Mouse (Mus musculus): Measurements from ENCODE around the gene Inip. TPM values are rescaled to one million over a fixed set of nuclear protein-coding genes. Genes with fewer than 3 reads are reported as not detected.
A peak's percentile ranks its signal among the peaks of the same experiment; 100 is the strongest.
"Not testable (repeated sequence)": the region's sequence is repeated elsewhere in the genome, so short reads cannot be mapped to it uniquely, and the experiment has no call there.

Inip gene
- polyA plus RNA-seq, 1 experiment from 2014 or later, result 56.5 TPM

DNA sequence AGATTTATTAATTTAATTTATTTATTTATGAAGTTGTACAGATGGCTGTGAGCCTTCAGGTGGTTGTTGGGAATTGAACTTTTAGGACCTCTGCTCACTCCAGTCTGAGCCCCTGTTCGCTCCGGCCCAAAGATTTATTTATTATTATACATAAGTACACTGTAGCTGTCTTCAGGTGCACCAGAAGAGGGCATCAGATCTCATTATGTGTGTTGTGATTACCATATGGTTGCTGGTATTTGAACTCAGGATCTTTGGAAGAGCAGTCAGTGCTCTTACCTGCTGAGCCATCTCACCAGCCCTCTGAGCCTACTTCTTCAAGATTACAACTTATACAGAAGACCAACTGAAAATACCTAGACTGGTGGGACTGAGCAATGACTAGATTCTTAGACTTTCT lies 7.8 kb downstream of the Inip start:
- not testable (repeated sequence) for H3K4me1 ChIP-seq; H3K4me3 ChIP-seq; H3K27ac ChIP-seq; H3K9ac ChIP-seq; H3K4me2 ChIP-seq; H3K36me3 ChIP-seq; H3K27me3 ChIP-seq; ATAC-seq (ENCODE audit: borderline replicate concordance, extremely low read depth, low FRiP score, low TSS enrichment); H3K9me3 ChIP-seq
- WGBS, result 74% methylated on average over 2 of the region's 2 CpGs

- Histone ChIP-seq H3K4me2 (no peak overlapping the region), H3K27me3 (no peaks in the 10 kb centered on the region), H3K4me3 (no peak overlapping the region), H3K36me3 (no peaks in the 10 kb centered on the region), H3K9me3 (no peaks in the 10 kb centered on the region), H3K4me1 (no peaks in the 10 kb centered on the region), H3K9ac (no peak overlapping the region), H3K27ac (no peak overlapping the region)
- ATAC-seq (ENCODE audit: borderline replicate concordance, extremely low read depth, low FRiP score, low TSS enrichment), result no peak
Observed at GRCm38 (mm10) chr4:59789015-59789414, 12.4 kb downstream of the Inip start.

DNA sequence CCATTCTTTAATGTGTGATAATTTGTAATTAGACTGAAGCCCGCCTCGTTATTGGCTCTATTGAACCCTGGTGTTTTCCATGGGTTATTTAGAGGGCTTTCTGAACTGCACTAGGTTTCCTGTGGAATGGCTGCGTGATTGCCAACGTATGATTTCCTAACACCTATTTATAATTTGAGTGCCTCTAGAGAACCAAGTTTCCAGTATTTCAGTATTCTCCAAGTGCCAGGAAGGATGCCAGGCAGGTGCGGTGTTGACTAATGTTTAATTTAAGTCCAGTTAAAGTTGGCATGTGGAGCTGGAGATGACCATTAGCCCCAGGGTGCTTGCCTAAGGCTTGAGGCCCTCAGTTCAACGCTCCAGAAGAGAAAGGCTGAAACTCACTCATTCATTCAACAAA lies 14.3 kb downstream of the Inip start:
- Histone ChIP-seq H3K27me3 (no peaks in the 10 kb centered on the region), H3K9ac (no peak overlapping the region), H3K9me3 (no peaks in the 10 kb centered on the region), H3K4me2 (no peak overlapping the region), H3K27ac (no peak overlapping the region), H3K36me3 (no peaks in the 10 kb centered on the region), H3K4me3 (no peak overlapping the region), H3K4me1 (peaks cover 5% of the 10 kb centered on the region; the same call in 1 of the 2 replicates)
- ATAC-seq (ENCODE audit: borderline replicate concordance, extremely low read depth, low FRiP score, low TSS enrichment), result no peak
- WGBS, result 52% methylated on average over 6 of the region's 6 CpGs

GRCm38 (mm10) chr4:59786661-59787060 lies 14.7 kb downstream of the Inip start:
- no peaks in the 10 kb centered on the region for H3K36me3 ChIP-seq

DNA sequence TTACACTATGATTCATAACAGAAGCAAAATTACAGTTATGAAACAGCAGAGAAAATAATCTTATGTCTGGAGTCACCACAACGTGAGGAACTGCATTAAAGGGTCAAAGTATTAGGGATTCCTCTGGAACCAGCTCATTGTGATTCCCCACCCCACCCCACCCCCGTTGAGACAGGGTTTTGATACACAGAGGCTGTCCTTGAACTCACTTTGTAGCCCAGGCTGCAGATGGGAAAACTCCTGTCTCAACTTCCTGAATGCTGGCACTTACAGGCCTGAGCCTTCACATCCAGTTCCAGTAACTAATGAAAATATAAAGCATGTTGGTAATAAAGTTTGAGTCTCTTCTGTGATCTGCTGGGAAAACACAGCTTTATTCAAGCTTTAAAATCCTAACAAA lies 16.0 kb downstream of the Inip start:
- ATAC-seq (ENCODE audit: borderline replicate concordance, extremely low read depth, low FRiP score, low TSS enrichment), result no peak
- no peak overlapping the region for H3K9ac ChIP-seq
- H3K27me3 ChIP-seq, result no peaks in the 10 kb centered on the region
- no peak overlapping the region for H3K4me2 ChIP-seq
- no peaks in the 10 kb centered on the region for H3K36me3 ChIP-seq
- H3K4me3 ChIP-seq, result no peak overlapping the region
- no peak overlapping the region for H3K27ac ChIP-seq
- no peaks in the 10 kb centered on the region for H3K9me3 ChIP-seq
- WGBS, result 17% methylated on average over 2 of the region's 2 CpGs
- peaks cover 11% of the 10 kb centered on the region for H3K4me1 ChIP-seq

More at GRCm38 (mm10) chr4:59786661-59787060, 14.7 kb downstream of the Inip start:
- no peaks in the 10 kb centered on the region for H3K9me3 ChIP-seq
- H3K27ac ChIP-seq, result no peak overlapping the region
- no peaks in the 10 kb centered on the region for H3K27me3 ChIP-seq
- H3K4me3 ChIP-seq, result no peak overlapping the region
- peaks cover 8% of the 10 kb centered on the region for H3K4me1 ChIP-seq
- no peak for ATAC-seq (ENCODE audit: borderline replicate concordance, extremely low read depth, low FRiP score, low TSS enrichment)
- H3K4me2 ChIP-seq, result no peak overlapping the region
- no peak overlapping the region for H3K9ac ChIP-seq
- WGBS, result 2% methylated on average over 7 of the region's 7 CpGs

GRCm38 (mm10) chr4:59783685-59784279 lies 17.6 kb downstream of the Inip start:
- 1% methylated on average over 36 of the region's 36 CpGs for WGBS
- Histone ChIP-seq H3K4me2 (peak overlapping the region; percentile 86), H3K4me1 (peaks cover 15% of the 10 kb centered on the region), H3K27ac (peak overlapping the region; percentile 44), H3K36me3 (no peaks in the 10 kb centered on the region), H3K4me3 (peak overlapping the region; percentile 72), H3K27me3 (no peaks in the 10 kb centered on the region), H3K9me3 (no peaks in the 10 kb centered on the region), H3K9ac (peak overlapping the region; percentile 67)
- peak; percentile 95 for ATAC-seq (ENCODE audit: borderline replicate concordance, extremely low read depth, low FRiP score, low TSS enrichment)

GRCm38 (mm10) chr4:59782853-59783684 lies 18.3 kb downstream of the Inip start:
- peak overlapping the region; percentile 72 for H3K4me3 ChIP-seq
- H3K4me1 ChIP-seq, result peaks cover 15% of the 10 kb centered on the region
- H3K4me2 ChIP-seq, result peak overlapping the region; percentile 86
- H3K36me3 ChIP-seq, result 0 out of 2 replicates have a peak, but pooled peaks cover 3% of the 10 kb centered on the region
- under 1% methylated on average over 47 of the region's 47 CpGs for WGBS
- ATAC-seq (ENCODE audit: borderline replicate concordance, extremely low read depth, low FRiP score, low TSS enrichment), result peak; percentile 65
- H3K9me3 ChIP-seq, result no peaks in the 10 kb centered on the region
- H3K27me3 ChIP-seq, result no peaks in the 10 kb centered on the region
- H3K9ac ChIP-seq, result peak overlapping the region; percentile 67
- 0 out of 2 replicates have a peak overlapping the region, but pooled peaks have one; percentile 16 for H3K27ac ChIP-seq

DNA sequence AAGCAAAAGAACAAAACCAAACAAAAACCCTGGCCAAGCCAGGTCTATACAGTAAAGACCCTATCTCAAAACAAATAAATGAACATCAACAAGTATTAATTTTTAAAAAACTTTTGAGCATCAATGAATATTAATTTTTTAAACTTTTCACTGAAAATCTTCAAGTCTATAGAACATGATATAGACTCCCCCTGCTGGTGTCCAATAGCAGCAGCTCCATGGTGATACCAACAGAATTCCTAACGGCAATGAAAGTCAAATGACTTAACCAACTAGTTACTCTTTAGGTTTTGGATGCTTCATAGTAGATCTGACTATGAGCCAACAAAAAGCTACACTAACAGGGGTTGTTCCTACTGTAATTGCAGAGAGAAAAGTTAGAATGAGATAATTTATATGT lies 20.8 kb downstream of the Inip start:
- H3K4me1 ChIP-seq, result peaks cover 15% of the 10 kb centered on the region
- 0 out of 2 replicates have a peak, but pooled peaks cover 9% of the 10 kb centered on the region for H3K36me3 ChIP-seq
- H3K9me3 ChIP-seq, result no peaks in the 10 kb centered on the region
- no peaks in the 10 kb centered on the region for H3K27me3 ChIP-seq
- no peak overlapping the region for H3K27ac ChIP-seq
- no peak overlapping the region for H3K4me3 ChIP-seq
- no peak overlapping the region for H3K9ac ChIP-seq
- H3K4me2 ChIP-seq, result no peak overlapping the region
- ATAC-seq (ENCODE audit: borderline replicate concordance, extremely low read depth, low FRiP score, low TSS enrichment), result no peak
- whole genome bisulfite sequencing, result 8% methylated on average over 1 of the region's 1 CpGs

DNA sequence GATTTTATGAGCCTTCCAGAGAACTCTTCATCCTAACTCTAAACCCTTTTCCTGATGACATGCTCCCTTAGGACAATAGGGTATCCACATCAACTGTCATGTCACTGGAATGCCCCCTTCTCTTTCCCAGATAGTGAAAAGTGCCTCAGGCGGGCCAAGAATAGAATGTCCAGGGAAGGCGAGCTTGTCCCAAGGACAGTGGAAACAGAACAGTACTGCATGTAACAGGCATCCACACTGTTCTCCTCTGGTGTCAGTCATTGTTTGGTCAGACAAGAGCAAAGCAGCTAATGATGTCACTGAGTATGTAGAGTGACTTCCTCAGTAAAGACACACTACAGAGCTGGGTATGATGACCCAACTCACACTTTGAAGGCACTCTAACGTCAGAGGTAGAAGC lies 23.6 kb downstream of the Inip start:
- no peaks in the 10 kb centered on the region for H3K9me3 ChIP-seq
- 76% methylated on average over 3 of the region's 3 CpGs for WGBS
- peaks cover 27% of the 10 kb centered on the region for H3K36me3 ChIP-seq
- no peak overlapping the region for H3K27ac ChIP-seq
- H3K27me3 ChIP-seq, result no peaks in the 10 kb centered on the region
- no peak overlapping the region for H3K4me2 ChIP-seq
- ATAC-seq (ENCODE audit: borderline replicate concordance, extremely low read depth, low FRiP score, low TSS enrichment), result no peak
- H3K4me3 ChIP-seq, result no peak overlapping the region
- no peak overlapping the region for H3K9ac ChIP-seq
- H3K4me1 ChIP-seq, result peaks cover 15% of the 10 kb centered on the region

GRCm38 (mm10) chr4:59772171-59772879 lies 29.1 kb downstream of the Inip start:
- Histone ChIP-seq H3K4me1 (peaks cover 4% of the 10 kb centered on the region), H3K36me3 (peaks cover 45% of the 10 kb centered on the region), H3K27ac (peak overlapping the region; percentile 18; the same call in 1 of the 2 replicates), H3K9me3 (no peaks in the 10 kb centered on the region), H3K27me3 (no peaks in the 10 kb centered on the region), H3K4me2 (no peak overlapping the region), H3K4me3 (no peak overlapping the region), H3K9ac (no peak overlapping the region)
- 58% methylated on average over 17 of the region's 17 CpGs for WGBS
- ATAC-seq (ENCODE audit: borderline replicate concordance, extremely low read depth, low FRiP score, low TSS enrichment), result no peak

DNA sequence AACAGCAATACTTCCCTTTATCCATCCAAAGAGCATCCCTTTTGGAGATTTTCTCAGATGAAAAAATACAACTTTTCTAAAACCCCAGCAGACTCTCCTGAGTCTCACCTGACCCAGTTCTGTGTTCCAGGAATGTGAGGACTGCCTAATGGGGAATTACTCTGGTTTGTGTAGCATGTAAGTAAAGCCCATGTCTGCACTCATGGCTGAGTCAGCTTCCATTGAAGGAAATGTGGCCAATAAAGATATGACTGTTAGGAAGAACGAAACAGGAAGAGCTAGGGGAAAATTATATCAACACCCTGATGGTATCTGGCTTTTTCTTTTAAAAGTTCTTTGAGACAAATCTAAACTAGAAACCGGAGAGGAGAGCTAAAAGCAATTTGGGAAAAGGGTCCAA lies 33.7 kb downstream of the Inip start:
- Histone ChIP-seq H3K27ac (no peak overlapping the region), H3K4me1 (peaks cover 20% of the 10 kb centered on the region), H3K27me3 (no peaks in the 10 kb centered on the region), H3K36me3 (peaks cover 22% of the 10 kb centered on the region), H3K9me3 (no peaks in the 10 kb centered on the region), H3K4me3 (no peak overlapping the region), H3K4me2 (no peak overlapping the region), H3K9ac (no peak overlapping the region)
- 58% methylated on average over 2 of the region's 2 CpGs for WGBS
- ATAC-seq (ENCODE audit: borderline replicate concordance, extremely low read depth, low FRiP score, low TSS enrichment), result no peak

Data from lung, embryonic 15.5 days (tissue).